In genomic region chr7:126818818-126819217, GRCm38 (mm10) we compare ENCODE assay signal across 29 mouse cellular contexts. TPM values are rescaled to one million over a fixed set of nuclear protein-coding genes. Genes with fewer than 3 reads are reported as not detected.
DNase-seq lines count a peak whose midpoint lies in the region; ATAC-seq and TF ChIP-seq lines count a peak whose summit lies in the region.
"Had no signal": no experiment of that assay in that cellular context is flagged by ENCODE, and none has a peak within 500 bp of the region (broad histone marks: within the 10 kb centered on the region; RNA-seq: fewer than 3 reads in every experiment).

No protein-coding gene starts in this region.

- peak; percentile 22; the same call in 1 of the 2 replicates for TF ChIP-seq CTCF in kidney, postnatal 0 days (IDR thresholded peaks at IDR 0.05; ENCODE audit: low read depth)
- TF ChIP-seq CTCF in lung, postnatal 0 days (IDR thresholded peaks at IDR 0.05): peak; percentile 18
- peak; percentile 14; the same call in 1 of the 2 replicates for TF ChIP-seq CTCF in brain, embryonic 14.5 days (IDR thresholded peaks at IDR 0.05; ENCODE audit: borderline replicate concordance, extremely low read depth, insufficient read depth, insufficient read length)

- no peaks in the 10 kb centered on the region for H3K9me3 ChIP-seq in forebrain, embryonic 11.5 days (ENCODE audit: control insufficient read depth, low read length)
- H3K9me3 ChIP-seq in forebrain, embryonic 15.5 days: no peaks in the 10 kb centered on the region
- H3K9me3 ChIP-seq in kidney, postnatal 0 days (replicated peaks; ENCODE audit: low read length): no peaks in the 10 kb centered on the region
- H3K9me3 ChIP-seq in lung, postnatal 0 days (ENCODE audit: low read length): no peaks in the 10 kb centered on the region
- H3K9me3 ChIP-seq: heart, embryonic 15.5 days; hindbrain, embryonic 15.5 days; kidney, embryonic 15.5 days; lung, embryonic 15.5 days; neural tube, embryonic 12.5 days had no signal

- H3K9ac ChIP-seq in forebrain, embryonic 11.5 days (ENCODE audit: low read length): no peak overlapping the region
- no peak overlapping the region for H3K9ac ChIP-seq in forebrain, embryonic 15.5 days (replicated peaks)
- no peak overlapping the region for H3K9ac ChIP-seq in kidney, postnatal 0 days (ENCODE audit: low read depth, low read length)
- no peak overlapping the region for H3K9ac ChIP-seq in lung, postnatal 0 days (replicated peaks; ENCODE audit: low read depth)
- H3K9ac ChIP-seq: heart, embryonic 15.5 days; hindbrain, embryonic 15.5 days; kidney, embryonic 15.5 days; lung, embryonic 15.5 days; midbrain, embryonic 12.5 days; neural tube, embryonic 12.5 days had no signal

- no peak overlapping the region for H3K4me3 ChIP-seq in forebrain, embryonic 11.5 days (ENCODE audit: low read depth, low read length)
- H3K4me3 ChIP-seq in forebrain, embryonic 15.5 days: no peak overlapping the region
- no peak overlapping the region for H3K4me3 ChIP-seq in kidney, postnatal 0 days (replicated peaks; ENCODE audit: low read depth, low read length)
- no peak overlapping the region for H3K4me3 ChIP-seq in lung, postnatal 0 days (ENCODE audit: low read depth, low read length)
- H3K4me3 ChIP-seq: heart, embryonic 15.5 days; hindbrain, embryonic 15.5 days; kidney, embryonic 15.5 days; lung, embryonic 15.5 days; midbrain, embryonic 12.5 days; neural tube, embryonic 12.5 days had no signal

- no peak for ATAC-seq in forebrain, embryonic 11.5 days (replicated peaks; ENCODE audit: low FRiP score)
- no peak for ATAC-seq in forebrain, embryonic 15.5 days (replicated peaks)
- no peak for ATAC-seq in kidney, postnatal 0 days (replicated peaks; ENCODE audit: low FRiP score, low read depth)
- ATAC-seq in lung, postnatal 0 days: no peak
- ATAC-seq: activated CD4-positive, CD25-positive, alpha-beta regulatory T cell, adult 4 months; forebrain, embryonic 16.5 days; intestine, embryonic 16.5 days had no signal

- H3K27ac ChIP-seq in forebrain, embryonic 11.5 days (ENCODE audit: low read depth, low read length): no peak overlapping the region
- no peak overlapping the region for H3K27ac ChIP-seq in forebrain, embryonic 15.5 days (replicated peaks)
- H3K27ac ChIP-seq in kidney, postnatal 0 days: no peak overlapping the region
- H3K27ac ChIP-seq in lung, postnatal 0 days (ENCODE audit: low read length): no peak overlapping the region
- H3K27ac ChIP-seq: heart, embryonic 15.5 days; hindbrain, embryonic 15.5 days; kidney, embryonic 15.5 days; lung, embryonic 15.5 days; midbrain, embryonic 12.5 days; neural tube, embryonic 12.5 days had no signal

- H3K36me3 ChIP-seq in forebrain, embryonic 11.5 days (ENCODE audit: control insufficient read depth, insufficient read depth, low read length): no peaks in the 10 kb centered on the region
- H3K36me3 ChIP-seq in forebrain, embryonic 15.5 days: no peaks in the 10 kb centered on the region
- no peaks in the 10 kb centered on the region for H3K36me3 ChIP-seq in kidney, postnatal 0 days (ENCODE audit: insufficient read depth, low read length)
- H3K36me3 ChIP-seq in lung, postnatal 0 days (ENCODE audit: insufficient read depth, low read length): no peaks in the 10 kb centered on the region
- H3K36me3 ChIP-seq: heart, embryonic 15.5 days; hindbrain, embryonic 15.5 days; kidney, embryonic 15.5 days; lung, embryonic 15.5 days; midbrain, embryonic 12.5 days; neural tube, embryonic 12.5 days had no signal

- peak; percentile 24 for DNase-seq in forebrain, embryonic 11.5 days (ENCODE audit: low spot score)
- DNase-seq in kidney, postnatal 0 days (ENCODE audit: low spot score): no peak
- no peak for DNase-seq in kidney, adult 9 months
- no peak for DNase-seq in lung, postnatal 0 days (ENCODE audit: low spot score)
- DNase-seq in lung, postnatal 25 days (ENCODE audit: low spot score): no peak
- DNase-seq in brain, embryonic 14.5 days (ENCODE audit: low read depth): no peak
- DNase-seq in kidney, postnatal 36 days: no peak
- DNase-seq: adrenal gland, adult 8-10 months; cerebellum, adult 2 months; cerebellum, postnatal 25 days; embryo, embryonic 11 days; heart, postnatal 4 days; retina, postnatal 1 day; thymus, postnatal 14 days had no signal

- peaks cover 5% of the 10 kb centered on the region; the same call in 1 of the 2 replicates for H3K4me1 ChIP-seq in forebrain, embryonic 11.5 days (replicated peaks; ENCODE audit: control insufficient read depth, insufficient read depth, low read length)
- H3K4me1 ChIP-seq in forebrain, embryonic 15.5 days: peaks cover 11% of the 10 kb centered on the region
- H3K4me1 ChIP-seq in kidney, postnatal 0 days (replicated peaks; ENCODE audit: insufficient read depth, low read length): peaks cover 4% of the 10 kb centered on the region; the same call in 1 of the 2 replicates
- no peaks in the 10 kb centered on the region for H3K4me1 ChIP-seq in lung, postnatal 0 days (ENCODE audit: insufficient read depth, low read depth, low read length)

- 44% methylated on average over 1 of the region's 1 CpGs for WGBS in forebrain, embryonic 11.5 days
- WGBS in forebrain, embryonic 15.5 days: 25% methylated on average over 1 of the region's 1 CpGs
- 25% methylated on average over 1 of the region's 1 CpGs for WGBS in kidney, postnatal 0 days
- 19% methylated on average over 1 of the region's 1 CpGs for WGBS in lung, postnatal 0 days

- H3K4me2 ChIP-seq in forebrain, embryonic 11.5 days (ENCODE audit: low read depth, low read length, severe bottlenecking): no peak overlapping the region
- H3K4me2 ChIP-seq in forebrain, embryonic 15.5 days (replicated peaks): no peak overlapping the region
- no peak overlapping the region for H3K4me2 ChIP-seq in kidney, postnatal 0 days (ENCODE audit: low read length)
- no peak overlapping the region for H3K4me2 ChIP-seq in lung, postnatal 0 days (replicated peaks; ENCODE audit: low read depth, low read length)
- H3K4me2 ChIP-seq: heart, embryonic 15.5 days; hindbrain, embryonic 15.5 days; kidney, embryonic 15.5 days; lung, embryonic 15.5 days; midbrain, embryonic 12.5 days; neural tube, embryonic 12.5 days had no signal

- 0 out of 2 replicates have a peak, but pooled peaks cover 3% of the 10 kb centered on the region for H3K27me3 ChIP-seq in forebrain, embryonic 11.5 days (ENCODE audit: control insufficient read depth, insufficient read depth, low read length)
- no peaks in the 10 kb centered on the region for H3K27me3 ChIP-seq in forebrain, embryonic 15.5 days
- H3K27me3 ChIP-seq in kidney, postnatal 0 days (ENCODE audit: insufficient read depth, low read length): no peaks in the 10 kb centered on the region
- H3K27me3 ChIP-seq in lung, postnatal 0 days (replicated peaks; ENCODE audit: insufficient read depth, low read length): no peaks in the 10 kb centered on the region; the same call in 1 of the 2 replicates
- H3K27me3 ChIP-seq: hindbrain, embryonic 15.5 days had no signal

- no peak for TF ChIP-seq POLR2A in brain, embryonic 14.5 days (IDR thresholded peaks at IDR 0.05; ENCODE audit: borderline replicate concordance, extremely low read depth, insufficient read depth, insufficient read length, poor library complexity, severe bottlenecking)

- no peak for TF ChIP-seq EP300 in lung, postnatal 0 days (IDR thresholded peaks at IDR 0.05)

RNA-seq across cellular contexts. Expression of gene 4930451I11Rik, which starts 12.6 kb away (rescaled TPM):
- not detected in 2 replicates for polyA plus RNA-seq in forebrain, embryonic 11.5 days (2014; fragmentation: Nextera tagmentation; extraction: Ambion mirVana)
- polyA plus RNA-seq in forebrain, embryonic 15.5 days (2015; fragmentation: Nextera tagmentation; extraction: Ambion mirVana): not detected in 2 replicates
- 0.37 TPM in 1 of 2 replicates, not detected in the other for polyA plus RNA-seq in kidney, postnatal 0 days (2015; fragmentation: Nextera tagmentation; extraction: Ambion mirVana)
- polyA plus RNA-seq in lung, postnatal 0 days (2015; fragmentation: Nextera tagmentation; extraction: Ambion mirVana): not detected in 2 replicates
- not detected in 2 replicates for polyA plus RNA-seq in brain, embryonic 14.5 days (2012; rRNA removed)
- polyA plus RNA-seq: activated CD4-positive, CD25-positive, alpha-beta regulatory T cell, adult 4 months; cerebellum, adult 2 months; embryonic facial prominence, embryonic 14.5 days; forebrain, embryonic 16.5 days; heart, embryonic 15.5 days; intestine, embryonic 16.5 days; kidney, embryonic 15.5 days; large intestine, adult 2 months; limb, embryonic 11.5 days; liver, adult 2 months; lung, embryonic 15.5 days; midbrain, embryonic 12.5 days; neural tube, embryonic 12.5 days; spleen, adult 2 months had no signal

RNA-seq across cellular contexts. Expression of gene Fam57b, which starts 21.4 kb away (rescaled TPM):
- 10.2 and 10.6 TPM in 2 replicates for polyA plus RNA-seq in forebrain, embryonic 11.5 days (2014; fragmentation: Nextera tagmentation; extraction: Ambion mirVana)
- 35.1 and 38.1 TPM in 2 replicates for polyA plus RNA-seq in forebrain, embryonic 15.5 days (2015; fragmentation: Nextera tagmentation; extraction: Ambion mirVana)
- polyA plus RNA-seq in kidney, postnatal 0 days (2015; fragmentation: Nextera tagmentation; extraction: Ambion mirVana): 0.11 and 0.14 TPM in 2 replicates
- 0.13 and 0.19 TPM in 2 replicates for polyA plus RNA-seq in lung, postnatal 0 days (2015; fragmentation: Nextera tagmentation; extraction: Ambion mirVana)
- 199 and 224 TPM in 2 replicates for polyA plus RNA-seq in brain, embryonic 14.5 days (2012; rRNA removed)
- polyA plus RNA-seq: activated CD4-positive, CD25-positive, alpha-beta regulatory T cell, adult 4 months; limb, embryonic 11.5 days had no signal

RNA-seq across cellular contexts. Expression of gene Ppp4c, which starts 26.5 kb away (rescaled TPM):
- 348 and 392 TPM in 2 replicates for polyA plus RNA-seq in forebrain, embryonic 11.5 days (2014; fragmentation: Nextera tagmentation; extraction: Ambion mirVana)
- polyA plus RNA-seq in forebrain, embryonic 15.5 days (2015; fragmentation: Nextera tagmentation; extraction: Ambion mirVana): 215 TPM in 2 replicates
- polyA plus RNA-seq in kidney, postnatal 0 days (2015; fragmentation: Nextera tagmentation; extraction: Ambion mirVana): 189 and 192 TPM in 2 replicates
- polyA plus RNA-seq in lung, postnatal 0 days (2015; fragmentation: Nextera tagmentation; extraction: Ambion mirVana): 150 and 151 TPM in 2 replicates
- polyA plus RNA-seq in brain, embryonic 14.5 days (2012; rRNA removed): 219 and 232 TPM in 2 replicates

RNA-seq across cellular contexts. Expression of gene Doc2a, which starts 28.4 kb away (rescaled TPM):
- 9.3 and 11.2 TPM in 2 replicates for polyA plus RNA-seq in forebrain, embryonic 11.5 days (2014; fragmentation: Nextera tagmentation; extraction: Ambion mirVana)
- 9.0 and 9.1 TPM in 2 replicates for polyA plus RNA-seq in forebrain, embryonic 15.5 days (2015; fragmentation: Nextera tagmentation; extraction: Ambion mirVana)
- 7.6 and 7.7 TPM in 2 replicates for polyA plus RNA-seq in kidney, postnatal 0 days (2015; fragmentation: Nextera tagmentation; extraction: Ambion mirVana)
- polyA plus RNA-seq in lung, postnatal 0 days (2015; fragmentation: Nextera tagmentation; extraction: Ambion mirVana): 0.20 and 0.33 TPM in 2 replicates
- polyA plus RNA-seq in brain, embryonic 14.5 days (2012; rRNA removed): 11.8 and 13.2 TPM in 2 replicates
- polyA plus RNA-seq: activated CD4-positive, CD25-positive, alpha-beta regulatory T cell, adult 4 months; heart, embryonic 15.5 days; large intestine, adult 2 months; liver, adult 2 months; spleen, adult 2 months had no signal

RNA-seq across cellular contexts. Expression of gene Tbx6, which starts 37.5 kb away (rescaled TPM):
- 0.28 and 0.61 TPM in 2 replicates for polyA plus RNA-seq in forebrain, embryonic 11.5 days (2014; fragmentation: Nextera tagmentation; extraction: Ambion mirVana)
- polyA plus RNA-seq in forebrain, embryonic 15.5 days (2015; fragmentation: Nextera tagmentation; extraction: Ambion mirVana): 0.41 and 0.65 TPM in 2 replicates
- 0.21 and 0.26 TPM in 2 replicates for polyA plus RNA-seq in kidney, postnatal 0 days (2015; fragmentation: Nextera tagmentation; extraction: Ambion mirVana)
- 0.56 and 0.74 TPM in 2 replicates for polyA plus RNA-seq in lung, postnatal 0 days (2015; fragmentation: Nextera tagmentation; extraction: Ambion mirVana)
- polyA plus RNA-seq in brain, embryonic 14.5 days (2012; rRNA removed): 1.6 and 2.3 TPM in 2 replicates
